Mouse (Mus musculus) intestine, embryonic 16.5 days (tissue): ENCODE results near the gene Spen. TPM values are rescaled to one million over a fixed set of nuclear protein-coding genes. Genes with fewer than 3 reads are reported as not detected.

Experiments
- ATAC-seq: fragments of 200-750 bp; cut with Nextera tagmentation; 2 replicates; pipeline ENCODE4 v1.8.0; 2017; ENCODE audit warnings: moderate TSS enrichment, moderate library complexity
- H3K27ac ChIP-seq: fragments of 300-500 bp; sonication (generic); 2 replicates; pipeline ENCODE4 v1.5.1; 2014; ENCODE audit warnings: mild to moderate bottlenecking, low read length
- H3K27me3 ChIP-seq: fragments of 300-500 bp; sonication (generic); replicated peaks from 2 replicates; pipeline ENCODE4 v1.6.1; 2014; ENCODE audit warnings: low read length, control low read depth, mixed read lengths; ENCODE audit not compliant: control insufficient read depth, insufficient read depth
- H3K36me3 ChIP-seq: fragments of 300-500 bp; sonication (generic); 2 replicates; pipeline ENCODE4 v1.6.1; 2014; ENCODE audit warnings: low read length, control low read depth; ENCODE audit not compliant: control insufficient read depth, insufficient read depth
- H3K4me1 ChIP-seq: fragments of 300-500 bp; sonication (generic); 2 replicates; pipeline ENCODE4 v1.6.1; 2014; ENCODE audit warnings: low read length, control low read depth, mixed read lengths; ENCODE audit not compliant: control insufficient read depth, insufficient read depth
- H3K4me2 ChIP-seq: fragments of 300-500 bp; sonication (generic); 2 replicates; pipeline ENCODE4 v1.6.1; 2014; ENCODE audit warnings: low read depth, low read length, control low read depth
- H3K4me3 ChIP-seq: fragments of 300-500 bp; sonication (generic); 2 replicates; pipeline ENCODE4 v1.5.1; 2014; ENCODE audit warnings: mild to moderate bottlenecking, low read length
- H3K9ac ChIP-seq: fragments of 300-500 bp; sonication (generic); 2 replicates; pipeline ENCODE4 v1.6.1; 2014; ENCODE audit warnings: low read depth, low read length
- H3K9me3 ChIP-seq: fragments of 300-500 bp; sonication (generic); 2 replicates; pipeline ENCODE4 v1.6.1; 2016; ENCODE audit warnings: low read length, control low read depth; ENCODE audit not compliant: control insufficient read depth
- WGBS: fragments of 180-500 bp; shearing (Covaris S2); extraction: QIAGEN DNeasy Blood & Tissue Kit; methylation state at CpG from one replicate; pipeline ENCODE4 v1.1.7; 2014; 5-methylcytosine and 5-hydroxymethylcytosine counted together
- polyA plus RNA-seq: library from polyadenylated mRNA; unstranded; fragments of >200 nt; fragmentation: Nextera tagmentation; extraction: Ambion mirVana; gene quantifications from 2 replicates; pipeline ENCODE4 v1.2.1, GENCODE M21; 2015

Gene Spen
- polyA plus RNA-seq, 1 experiment from 2014 or later: 6.3 TPM

GRCm38 (mm10) chr4:141474431-141474830 lies 64.0 kb downstream of the Spen start:
- Histone ChIP-seq H3K9me3 (no peaks in the 10 kb centered on the region), H3K4me2 (no peak overlapping the region), H3K27me3 (no peaks in the 10 kb centered on the region), H3K27ac (no peak overlapping the region), H3K9ac (no peak overlapping the region), H3K4me3 (no peak overlapping the region), H3K36me3 (peaks cover 73% of the 10 kb centered on the region), H3K4me1 (peaks cover 8% of the 10 kb centered on the region; the same call in 1 of the 2 replicates)
- ATAC-seq: no peak
- WGBS: 86% methylated on average over 19 of the region's 19 CpGs

- Histone ChIP-seq H3K4me1 (peaks cover 13% of the 10 kb centered on the region), H3K4me2 (no peak overlapping the region), H3K27me3 (no peaks in the 10 kb centered on the region), H3K9ac (no peak overlapping the region), H3K36me3 (peaks cover 67% of the 10 kb centered on the region), H3K9me3 (no peaks in the 10 kb centered on the region), H3K4me3 (no peak overlapping the region), H3K27ac (no peak overlapping the region)
- 81% methylated on average over 32 of the region's 32 CpGs for WGBS
- ATAC-seq: no peak
Measured at GRCm38 (mm10) chr4:141472641-141473321, 65.6 kb downstream of the Spen start.

GRCm38 (mm10) chr4:141471491-141471890 lies 66.9 kb downstream of the Spen start:
- no peaks in the 10 kb centered on the region for H3K9me3 ChIP-seq
- ATAC-seq: no peak
- WGBS: 96% methylated on average over 16 of the region's 16 CpGs
- no peak overlapping the region for H3K4me2 ChIP-seq
- H3K4me3 ChIP-seq: no peak overlapping the region
- H3K36me3 ChIP-seq: peaks cover 63% of the 10 kb centered on the region
- no peaks in the 10 kb centered on the region for H3K27me3 ChIP-seq
- H3K9ac ChIP-seq: no peak overlapping the region
- H3K27ac ChIP-seq: no peak overlapping the region
- H3K4me1 ChIP-seq: peaks cover 13% of the 10 kb centered on the region

GRCm38 (mm10) chr4:141469343-141469742 lies 69.1 kb downstream of the Spen start:
- Histone ChIP-seq H3K9me3 (no peaks in the 10 kb centered on the region), H3K27ac (no peak overlapping the region), H3K4me1 (peaks cover 12% of the 10 kb centered on the region), H3K27me3 (no peaks in the 10 kb centered on the region), H3K9ac (no peak overlapping the region), H3K4me3 (no peak overlapping the region), H3K36me3 (peaks cover 65% of the 10 kb centered on the region), H3K4me2 (no peak overlapping the region)
- WGBS: 88% methylated on average over 9 of the region's 9 CpGs
- no peak for ATAC-seq

- H3K4me3 ChIP-seq: no peak overlapping the region
- H3K27ac ChIP-seq: no peak overlapping the region
- H3K4me1 ChIP-seq: peaks cover 5% of the 10 kb centered on the region; the same call in 1 of the 2 replicates
- no peak overlapping the region for H3K4me2 ChIP-seq
- no peaks in the 10 kb centered on the region for H3K9me3 ChIP-seq
- ATAC-seq: 0 out of 2 replicates have a peak, but pooled peaks have one; percentile 36
- no peaks in the 10 kb centered on the region for H3K27me3 ChIP-seq
- WGBS: 36% methylated on average over 10 of the region's 10 CpGs
- H3K36me3 ChIP-seq: peaks cover 59% of the 10 kb centered on the region
- H3K9ac ChIP-seq: no peak overlapping the region; the same call in 1 of the 2 replicates
Measured at GRCm38 (mm10) chr4:141468576-141468975, 69.8 kb downstream of the Spen start.

GRCm38 (mm10) chr4:141467581-141467927 lies 70.8 kb downstream of the Spen start:
- no peak overlapping the region for H3K9ac ChIP-seq
- no peaks in the 10 kb centered on the region for H3K9me3 ChIP-seq
- H3K4me1 ChIP-seq: peaks cover 5% of the 10 kb centered on the region; the same call in 1 of the 2 replicates
- H3K27me3 ChIP-seq: no peaks in the 10 kb centered on the region
- no peak overlapping the region for H3K27ac ChIP-seq
- no peak overlapping the region for H3K4me3 ChIP-seq
- H3K4me2 ChIP-seq: no peak overlapping the region
- 84% methylated on average over 6 of the region's 6 CpGs for WGBS
- no peak for ATAC-seq
- H3K36me3 ChIP-seq: peaks cover 51% of the 10 kb centered on the region

GRCm38 (mm10) chr4:141466844-141467580 lies 71.4 kb downstream of the Spen start:
- Histone ChIP-seq H3K27ac (no peak overlapping the region), H3K4me1 (peaks cover 5% of the 10 kb centered on the region; the same call in 1 of the 2 replicates), H3K9ac (no peak overlapping the region), H3K36me3 (peaks cover 45% of the 10 kb centered on the region), H3K27me3 (no peaks in the 10 kb centered on the region), H3K9me3 (no peaks in the 10 kb centered on the region), H3K4me3 (no peak overlapping the region), H3K4me2 (no peak overlapping the region)
- 81% methylated on average over 15 of the region's 15 CpGs for WGBS
- ATAC-seq: no peak

- no peak for ATAC-seq
- 90% methylated on average over 16 of the region's 16 CpGs for WGBS
- Histone ChIP-seq H3K4me1 (peaks cover 5% of the 10 kb centered on the region; the same call in 1 of the 2 replicates), H3K27me3 (no peaks in the 10 kb centered on the region), H3K27ac (no peak overlapping the region), H3K4me3 (no peak overlapping the region), H3K9ac (no peak overlapping the region), H3K9me3 (no peaks in the 10 kb centered on the region), H3K36me3 (peaks cover 39% of the 10 kb centered on the region), H3K4me2 (no peak overlapping the region)
Measured at GRCm38 (mm10) chr4:141466289-141466795, 72.1 kb downstream of the Spen start.

GRCm38 (mm10) chr4:141465512-141466288 lies 72.7 kb downstream of the Spen start:
- no peak overlapping the region for H3K27ac ChIP-seq
- H3K9me3 ChIP-seq: no peaks in the 10 kb centered on the region
- H3K4me2 ChIP-seq: no peak overlapping the region
- H3K4me3 ChIP-seq: no peak overlapping the region
- 90% methylated on average over 34 of the region's 34 CpGs for WGBS
- peaks cover 36% of the 10 kb centered on the region for H3K36me3 ChIP-seq
- ATAC-seq: no peak
- H3K9ac ChIP-seq: no peak overlapping the region
- no peaks in the 10 kb centered on the region for H3K27me3 ChIP-seq
- peaks cover 5% of the 10 kb centered on the region; the same call in 1 of the 2 replicates for H3K4me1 ChIP-seq
